Mouse (Mus musculus): ENCODE measurements at regions not wholly inside any gene's neighbourhood (a gene's known extent, or its start where the extent isn't known, plus 50 kb on each side); places are given as distances from the start of the nearest gene placed in this dataset.

DNA sequence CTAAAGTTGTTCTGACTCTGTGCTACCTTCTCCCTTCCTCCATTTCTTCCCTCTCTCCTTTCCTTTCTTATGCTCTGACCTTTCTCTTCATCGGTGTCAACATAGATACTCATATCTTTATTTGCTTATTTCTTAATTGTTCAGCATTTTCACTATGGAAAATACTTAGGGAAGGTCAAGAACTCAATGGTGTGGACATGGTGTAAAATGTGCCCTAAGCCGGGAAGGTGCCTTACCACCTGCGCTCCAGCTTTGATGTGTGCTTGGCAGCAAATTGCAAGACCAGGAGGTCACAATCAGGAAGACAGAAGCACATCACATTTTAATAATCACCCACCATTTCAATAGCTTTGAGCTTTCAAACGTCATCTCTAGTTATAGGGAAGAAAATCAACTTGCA, 324.0 kb upstream of the Meis1 start:
- ATAC-seq (ENCODE audit: insufficient number of reproducible peaks, low FRiP score, low TSS enrichment), result no peak

GRCm38 (mm10) chr11:19346276-19346826, 327.6 kb upstream of the Meis1 start:
- no peak for ATAC-seq (ENCODE audit: insufficient number of reproducible peaks, low FRiP score, low TSS enrichment)

- no peak for ATAC-seq (ENCODE audit: insufficient number of reproducible peaks, low FRiP score, low TSS enrichment)
Observed at GRCm38 (mm10) chr11:19350331-19351242, 331.8 kb upstream of the Meis1 start.

GRCm38 (mm10) chr11:19351243-19351787, 332.5 kb upstream of the Meis1 start:
- ATAC-seq (ENCODE audit: insufficient number of reproducible peaks, low FRiP score, low TSS enrichment), result no peak

GRCm38 (mm10) chr11:19353706-19354105, 334.9 kb upstream of the Meis1 start:
- ATAC-seq (ENCODE audit: insufficient number of reproducible peaks, low FRiP score, low TSS enrichment), result no peak

DNA sequence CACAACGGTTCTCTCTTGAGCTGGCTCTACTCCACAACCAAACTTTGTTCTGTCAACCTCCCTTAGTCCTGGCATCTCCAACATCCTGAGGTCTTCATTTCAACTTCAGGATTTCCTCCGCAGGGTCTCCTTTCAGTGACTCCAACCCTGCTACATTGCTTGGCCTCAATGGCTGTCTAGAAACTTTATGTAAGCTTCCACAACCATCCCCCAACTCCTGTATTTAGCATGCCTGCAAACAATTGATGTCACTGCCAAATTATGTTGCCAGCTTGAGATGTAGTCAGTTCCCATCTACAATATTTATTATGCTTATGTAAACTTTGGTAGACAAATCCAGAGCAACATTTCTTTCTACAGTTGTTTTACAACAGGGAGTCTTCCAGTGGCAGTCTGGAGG, 336.4 kb upstream of the Meis1 start:
- ATAC-seq (ENCODE audit: insufficient number of reproducible peaks, low FRiP score, low TSS enrichment), result no peak

DNA sequence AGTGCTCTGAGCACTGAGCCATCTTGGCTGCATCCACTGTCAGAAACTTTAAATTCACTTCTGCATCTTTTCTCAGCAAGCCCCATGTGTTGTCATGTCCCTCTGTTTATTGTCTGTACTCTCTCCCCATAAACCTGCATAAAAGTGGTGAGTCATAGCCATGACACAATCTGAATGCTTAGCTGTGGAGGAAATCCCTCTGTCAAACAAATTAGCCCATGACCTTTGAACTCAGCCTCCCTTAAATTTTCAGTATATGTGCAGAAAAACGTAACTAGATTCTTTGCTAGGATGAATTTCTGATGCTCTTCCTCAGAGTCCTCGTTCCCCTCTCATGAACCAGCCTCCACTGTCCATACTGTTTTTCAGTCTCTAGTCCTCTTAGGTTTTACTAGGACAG, 337.4 kb upstream of the Meis1 start:
- ATAC-seq (ENCODE audit: insufficient number of reproducible peaks, low FRiP score, low TSS enrichment), result no peak

GRCm38 (mm10) chr11:19369152-19369551, 350.4 kb upstream of the Meis1 start:
- ATAC-seq (ENCODE audit: insufficient number of reproducible peaks, low FRiP score, low TSS enrichment), result no peak

DNA sequence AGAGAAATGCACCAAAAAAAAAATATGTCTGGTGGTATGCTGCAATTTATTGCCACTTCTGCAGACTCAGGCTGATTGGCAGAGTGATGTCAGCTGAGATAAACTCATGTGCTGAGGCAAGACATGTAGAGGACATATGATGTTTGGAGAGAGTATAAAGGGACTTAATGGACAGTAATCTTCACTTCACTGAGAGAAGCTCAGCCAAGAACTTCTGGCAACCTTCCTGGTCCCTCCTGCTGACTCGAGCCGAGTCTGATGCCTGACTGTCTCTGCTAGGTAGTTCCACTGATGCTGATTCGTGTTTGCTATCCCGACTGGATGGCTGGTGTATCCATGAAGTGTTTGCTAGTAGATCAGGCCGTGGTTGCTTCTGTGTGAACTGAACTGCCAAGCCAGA, 354.7 kb upstream of the Meis1 start:
- ATAC-seq (ENCODE audit: insufficient number of reproducible peaks, low FRiP score, low TSS enrichment), result no peak

DNA sequence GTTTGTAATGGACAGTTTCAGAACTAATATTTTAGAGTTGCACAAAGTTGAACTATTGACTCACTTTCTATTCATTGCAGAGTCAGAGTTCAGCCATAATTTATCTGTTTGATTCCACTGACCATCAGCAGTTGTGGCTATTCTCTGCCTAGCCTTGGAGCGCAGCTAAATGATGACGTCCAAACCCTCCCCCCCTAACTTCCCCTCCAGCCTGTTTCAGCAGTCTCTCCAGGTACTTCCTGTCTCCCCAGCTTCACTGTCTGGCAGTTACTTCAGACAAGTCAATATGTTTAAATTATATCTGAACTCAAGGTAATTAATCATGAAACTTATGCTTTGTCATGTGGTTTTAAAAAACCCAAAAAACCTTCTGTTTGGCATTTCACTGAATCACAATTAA, 362.1 kb upstream of the Meis1 start:
- no peak for ATAC-seq (ENCODE audit: insufficient number of reproducible peaks, low FRiP score, low TSS enrichment)

GRCm38 (mm10) chr11:19389136-19389535, 370.4 kb upstream of the Meis1 start:
- ATAC-seq (ENCODE audit: insufficient number of reproducible peaks, low FRiP score, low TSS enrichment), result no peak

- no peak for ATAC-seq (ENCODE audit: insufficient number of reproducible peaks, low FRiP score, low TSS enrichment)
Observed at GRCm38 (mm10) chr11:19392190-19392589, 373.4 kb upstream of the Meis1 start.

DNA sequence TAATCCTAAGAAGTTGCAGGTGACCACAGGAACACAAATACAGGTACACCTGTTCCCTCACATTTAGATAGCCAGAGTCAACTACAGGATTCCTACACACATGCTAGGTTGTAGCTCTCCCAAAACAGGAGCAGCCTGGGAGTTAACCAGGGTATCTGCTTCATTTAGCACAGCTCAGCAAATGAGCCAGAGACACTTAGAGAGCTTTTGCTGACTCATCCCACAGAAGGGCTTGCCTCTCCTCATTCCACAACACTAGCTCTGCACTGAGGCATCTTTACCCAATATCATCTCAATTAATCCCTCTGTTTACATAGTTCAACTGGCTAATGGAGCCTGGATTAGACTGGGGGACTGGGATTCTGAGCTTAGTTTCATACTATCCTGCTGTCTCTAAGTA, 375.6 kb upstream of the Meis1 start:
- ATAC-seq (ENCODE audit: insufficient number of reproducible peaks, low FRiP score, low TSS enrichment), result no peak

DNA sequence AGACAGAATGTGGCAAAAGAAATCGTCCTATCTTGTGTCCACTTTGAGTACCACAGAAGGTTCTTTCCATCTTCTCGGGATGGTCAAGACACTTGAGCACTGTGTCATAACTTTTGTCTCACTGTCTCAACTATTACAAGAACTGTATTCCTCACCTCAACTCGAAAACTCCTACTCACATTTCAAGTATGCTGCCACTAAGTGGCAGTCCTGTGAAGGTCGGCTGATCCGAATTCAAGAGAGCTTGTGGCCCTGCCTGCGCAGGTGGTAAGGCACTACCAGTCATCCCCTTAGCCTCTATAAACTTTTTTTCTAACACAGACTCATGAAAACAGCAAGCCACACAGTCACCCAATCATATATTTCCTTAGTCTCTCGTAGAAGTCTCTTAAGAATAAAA, 381.6 kb upstream of the Meis1 start:
- no peak for ATAC-seq (ENCODE audit: insufficient number of reproducible peaks, low FRiP score, low TSS enrichment)

DNA sequence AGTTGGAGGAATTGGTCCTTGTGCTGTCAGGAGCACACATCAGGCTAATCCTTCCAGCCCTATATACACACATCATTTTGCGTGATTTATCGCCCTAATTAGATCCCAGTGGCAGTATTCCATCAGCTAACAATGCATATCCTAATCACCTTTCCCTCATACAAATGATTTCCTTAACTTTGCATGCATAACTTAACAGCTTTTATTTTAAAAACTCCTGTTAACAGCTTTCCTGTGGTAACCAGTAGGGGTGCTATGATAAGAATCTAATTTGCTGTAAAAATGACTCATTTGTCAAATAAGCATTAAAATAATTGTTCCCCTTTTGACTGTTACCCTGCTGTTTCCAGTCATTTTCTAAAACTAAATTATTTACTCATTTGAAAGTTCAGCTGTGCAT, 401.4 kb upstream of the Meis1 start:
- ATAC-seq (ENCODE audit: insufficient number of reproducible peaks, low FRiP score, low TSS enrichment), result no peak

- no peak for ATAC-seq (ENCODE audit: insufficient number of reproducible peaks, low FRiP score, low TSS enrichment)
Observed at GRCm38 (mm10) chr11:19423268-19423667, 404.5 kb upstream of the Meis1 start.

GRCm38 (mm10) chr11:19423841-19424815, 405.3 kb upstream of the Meis1 start:
- ATAC-seq (ENCODE audit: insufficient number of reproducible peaks, low FRiP score, low TSS enrichment), result no peak

DNA sequence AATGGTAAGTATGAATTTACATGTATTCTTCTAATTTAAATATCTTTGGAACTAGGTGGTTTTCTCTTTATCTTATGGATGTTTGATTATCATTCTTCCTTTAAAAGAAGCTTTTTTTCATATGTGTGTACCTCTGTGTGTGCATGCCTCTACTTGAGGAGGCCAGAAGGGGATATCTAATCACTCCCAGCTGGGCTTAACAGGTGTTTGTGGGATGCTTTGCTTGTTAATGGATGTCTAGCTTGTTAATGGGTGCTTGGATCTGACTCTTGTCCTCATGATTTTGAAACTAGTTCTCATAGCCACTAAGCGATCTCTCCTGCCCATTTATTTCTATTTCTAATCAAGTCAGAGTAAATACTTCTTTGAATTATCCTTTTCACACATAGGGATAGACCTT, 408.8 kb upstream of the Meis1 start:
- ATAC-seq (ENCODE audit: insufficient number of reproducible peaks, low FRiP score, low TSS enrichment), result no peak

DNA sequence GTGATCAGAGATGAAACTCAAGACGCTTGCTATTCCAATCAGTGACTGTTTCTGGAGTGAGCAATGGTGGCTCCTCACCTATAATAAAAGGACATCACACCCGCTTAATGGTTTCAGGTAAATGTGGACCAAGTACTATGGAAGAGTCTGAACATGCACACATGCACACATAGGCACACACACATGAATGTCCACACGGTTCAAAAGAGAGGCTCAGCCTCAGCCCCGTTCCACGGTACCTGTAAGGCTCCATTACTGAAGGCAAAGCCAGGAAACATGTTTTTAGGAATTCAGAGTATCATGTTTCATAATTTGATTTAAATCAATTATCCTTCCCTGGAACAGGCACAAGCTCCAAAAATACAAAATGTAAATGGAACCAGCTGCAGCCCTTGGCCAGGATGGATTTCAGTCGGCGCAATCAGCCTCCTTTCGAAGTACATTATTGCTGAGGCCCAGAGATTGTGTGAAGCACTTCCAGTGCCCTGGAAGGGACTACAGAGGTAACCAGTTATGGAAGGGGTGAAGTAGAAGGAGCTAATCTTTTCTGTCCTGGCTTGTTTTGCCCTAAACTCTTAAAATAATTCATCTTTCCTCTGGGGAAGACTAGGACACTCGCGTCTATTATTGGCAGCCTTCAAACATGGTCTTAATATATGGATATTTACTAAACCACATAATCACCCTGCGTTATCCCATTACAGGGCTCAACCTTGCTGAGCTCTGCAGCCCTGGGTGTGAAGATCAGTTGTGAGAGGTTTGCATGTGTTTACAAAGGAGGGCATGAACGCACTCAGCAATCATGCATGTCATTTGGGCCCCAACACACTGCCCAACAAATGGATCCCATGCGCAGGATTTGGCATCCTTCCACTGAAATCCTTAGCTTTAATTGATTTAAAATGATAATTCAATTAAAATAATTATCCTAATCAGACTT, 415.2 kb upstream of the Meis1 start:
- no peak for ATAC-seq (ENCODE audit: insufficient number of reproducible peaks, low FRiP score, low TSS enrichment)

- no peak for ATAC-seq (ENCODE audit: insufficient number of reproducible peaks, low FRiP score, low TSS enrichment)
Observed at GRCm38 (mm10) chr11:19438385-19438784, 419.6 kb upstream of the Meis1 start.

Measured in cerebellum, adult (tissue).